Mouse (Mus musculus) embryonic facial prominence, embryonic 14.5 days (tissue): ENCODE results near the gene Mep1a. TPM values are rescaled to one million over a fixed set of nuclear protein-coding genes. Genes with fewer than 3 reads are reported as not detected.

Experiments used
- polyA plus RNA-seq: library from polyadenylated mRNA; unstranded; fragments of >200 nt; fragmentation: Nextera tagmentation; extraction: Ambion mirVana; gene quantifications from 2 replicates; pipeline ENCODE4 v1.2.1, GENCODE M21; 2014

The Mep1a gene
- polyA plus RNA-seq, 1 experiment from 2014 or later = 0.45 TPM

Other genes with a start within 250 kb of the Mep1a start
- 0.08 TPM in 1 of 2 replicates, not detected in the other for gene Adgrf1, start 232.5 kb downstream of the Mep1a start, polyA plus RNA-seq
- gene Adgrf5, start 142.4 kb downstream of the Mep1a start, polyA plus RNA-seq = 10.9 and 13.0 TPM in 2 replicates
- gene Ankrd66, start 40.8 kb upstream of the Mep1a start, polyA plus RNA-seq = 0.60 TPM in 1 of 2 replicates, not detected in the other
- 16.1 and 17.5 TPM in 2 replicates for gene Pla2g7, start 65.3 kb upstream of the Mep1a start, polyA plus RNA-seq
- gene Tdrd6, start 127.5 kb upstream of the Mep1a start, polyA plus RNA-seq = 0.04 TPM in 1 of 2 replicates, not detected in the other
- 14.8 and 18.1 TPM in 2 replicates for gene Slc25a27, start 164.4 kb upstream of the Mep1a start, polyA plus RNA-seq
- 19.6 and 23.3 TPM in 2 replicates for gene Cyp39a1, start 164.6 kb upstream of the Mep1a start, polyA plus RNA-seq